Mouse (Mus musculus) embryonic fibroblast, embryonic 13.5 days (primary cell): ENCODE data around the gene Sema4a. TPM values are rescaled to one million over a fixed set of nuclear protein-coding genes. Genes with fewer than 3 reads are reported as not detected.

ENCODE experiments used
- H3K27ac ChIP-seq: 2 replicates; pipeline ENCODE4 v1.5.1; 2012; ENCODE audit warnings: low read length, control low read depth, inconsistent platforms; ENCODE audit not compliant: insufficient read depth
- H3K4me1 ChIP-seq: 2 replicates; pipeline ENCODE4 v1.6.1; 2011; ENCODE audit warnings: low read length; ENCODE audit not compliant: control insufficient read depth, insufficient read depth
- H3K4me3 ChIP-seq: 2 replicates; pipeline ENCODE4 v1.5.1; 2011; ENCODE audit warnings: mild to moderate bottlenecking, control low read depth, low read length; ENCODE audit not compliant: insufficient read depth
- CTCF ChIP-seq: IDR thresholded peaks from 2 replicates; pipeline ENCODE4 v1.5.1; 2011; ENCODE audit warnings: mild to moderate bottlenecking, control low read depth, low read length, moderate library complexity, borderline replicate concordance; ENCODE audit not compliant: insufficient read depth
- POLR2A ChIP-seq: IDR thresholded peaks from 2 replicates; pipeline ENCODE4 v1.6.1; 2011; ENCODE audit warnings: low read depth, mild to moderate bottlenecking, control low read depth, low read length, moderate library complexity
- polyA plus RNA-seq: library from polyadenylated mRNA; stranded (reverse); fragments of >200 nt; gene quantifications from 2 replicates; pipeline ENCODE4 v1.2.4, GENCODE M21; 2011; ENCODE audit warnings: low read depth; ENCODE audit not compliant: missing spikeins, insufficient read length

Gene Sema4a
- polyA plus RNA-seq, 1 experiment, result 0.25 TPM

- Histone ChIP-seq H3K4me3 (no peak overlapping the region), H3K4me1 (no peaks in the 10 kb centered on the region), H3K27ac (no peak overlapping the region)
- TF ChIP-seq CTCF, result no peak
- TF ChIP-seq POLR2A, result no peak
These were observed 4.0 kb downstream of the Sema4a start for GRCm38 (mm10) chr3:88456746-88457532.

GRCm38 (mm10) chr3:88456313-88456712 lies 4.7 kb downstream of the Sema4a start:
- TF ChIP-seq CTCF, result no peak
- no peak for TF ChIP-seq POLR2A
- no peak overlapping the region for H3K4me3 ChIP-seq
- no peak overlapping the region for H3K27ac ChIP-seq
- H3K4me1 ChIP-seq, result no peaks in the 10 kb centered on the region

DNA sequence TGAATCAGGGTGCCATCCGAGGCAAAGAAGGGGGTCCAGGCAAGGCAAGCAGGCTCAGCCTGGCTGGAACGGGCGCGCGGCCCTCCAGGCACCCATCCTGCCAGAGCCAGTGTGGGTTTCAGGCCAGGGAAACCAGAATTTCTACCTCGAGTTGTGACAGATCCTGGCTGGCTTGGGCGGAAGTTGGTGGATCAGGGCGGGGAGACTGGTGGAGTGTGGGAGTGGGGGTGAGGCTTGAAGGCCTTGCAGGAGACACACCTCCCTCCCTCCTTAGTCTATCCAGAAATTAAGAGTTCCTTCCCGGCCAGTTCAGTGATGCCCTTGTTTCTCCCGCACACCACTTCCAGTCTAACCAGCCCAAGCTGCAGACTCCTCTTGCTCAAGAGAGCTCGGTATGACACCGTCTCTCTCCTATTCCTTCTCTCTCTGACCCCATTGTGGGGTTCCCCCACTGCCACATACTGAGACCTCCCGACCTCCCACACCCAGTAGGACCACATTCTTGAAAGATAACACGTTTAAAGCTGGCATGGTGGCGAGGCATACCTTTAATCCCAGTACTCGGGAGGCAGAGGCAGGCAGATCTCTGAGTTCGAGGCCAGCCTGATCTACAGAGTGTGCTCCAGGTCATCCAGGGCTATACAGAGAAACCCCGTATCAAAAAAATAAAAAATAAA lies 5.3 kb downstream of the Sema4a start:
- Histone ChIP-seq H3K4me1 (no peaks in the 10 kb centered on the region), H3K27ac (no peak overlapping the region), H3K4me3 (no peak overlapping the region)
- TF ChIP-seq CTCF, result no peak
- TF ChIP-seq POLR2A, result no peak

GRCm38 (mm10) chr3:88454762-88455587 lies 6.0 kb downstream of the Sema4a start:
- TF ChIP-seq POLR2A (no peak), CTCF (no peak)
- H3K4me1 ChIP-seq, result no peaks in the 10 kb centered on the region
- H3K4me3 ChIP-seq, result no peak overlapping the region
- no peak overlapping the region for H3K27ac ChIP-seq

DNA sequence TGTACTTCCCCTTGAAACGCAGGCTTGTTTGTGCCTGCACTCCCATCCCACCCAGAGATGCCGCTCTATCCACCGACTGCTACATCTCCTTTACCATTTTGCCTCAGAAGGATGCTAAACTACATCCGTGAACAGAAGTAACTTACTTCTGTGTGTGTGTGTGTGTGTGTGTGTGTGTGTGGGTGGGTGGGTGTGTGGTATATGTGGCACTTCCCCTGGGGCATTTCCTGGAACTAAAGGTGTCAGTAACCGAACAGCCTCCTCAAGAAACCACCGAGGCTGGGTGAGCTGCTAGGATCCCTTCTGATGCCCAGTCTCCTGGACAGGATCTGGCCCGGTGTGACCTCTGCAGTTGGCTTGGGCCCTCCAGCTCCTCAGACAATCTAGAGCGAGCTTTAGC lies 7.0 kb downstream of the Sema4a start:
- TF ChIP-seq CTCF, result no peak
- no peak for TF ChIP-seq POLR2A
- no peak overlapping the region for H3K27ac ChIP-seq
- H3K4me1 ChIP-seq, result no peaks in the 10 kb centered on the region
- no peak overlapping the region for H3K4me3 ChIP-seq

- Histone ChIP-seq H3K4me3 (no peak overlapping the region), H3K27ac (no peak overlapping the region), H3K4me1 (no peaks in the 10 kb centered on the region)
- TF ChIP-seq CTCF, result no peak
- TF ChIP-seq POLR2A, result no peak
These were observed 7.6 kb downstream of the Sema4a start for GRCm38 (mm10) chr3:88453369-88453768.

GRCm38 (mm10) chr3:88452716-88453115 lies 8.3 kb downstream of the Sema4a start:
- no peak for TF ChIP-seq POLR2A
- TF ChIP-seq CTCF, result no peak
- no peaks in the 10 kb centered on the region for H3K4me1 ChIP-seq

GRCm38 (mm10) chr3:88452246-88452645 lies 8.7 kb downstream of the Sema4a start:
- H3K27ac ChIP-seq, result no peak overlapping the region
- H3K4me1 ChIP-seq, result no peaks in the 10 kb centered on the region
- TF ChIP-seq POLR2A (no peak), CTCF (no peak)
- no peak overlapping the region for H3K4me3 ChIP-seq

More at GRCm38 (mm10) chr3:88452716-88453115, 8.3 kb downstream of the Sema4a start:
- Histone ChIP-seq H3K4me3 (no peak overlapping the region), H3K27ac (no peak overlapping the region)

GRCm38 (mm10) chr3:88450379-88451131 lies 10.4 kb downstream of the Sema4a start:
- H3K27ac ChIP-seq, result no peak overlapping the region
- TF ChIP-seq POLR2A, result no peak

DNA sequence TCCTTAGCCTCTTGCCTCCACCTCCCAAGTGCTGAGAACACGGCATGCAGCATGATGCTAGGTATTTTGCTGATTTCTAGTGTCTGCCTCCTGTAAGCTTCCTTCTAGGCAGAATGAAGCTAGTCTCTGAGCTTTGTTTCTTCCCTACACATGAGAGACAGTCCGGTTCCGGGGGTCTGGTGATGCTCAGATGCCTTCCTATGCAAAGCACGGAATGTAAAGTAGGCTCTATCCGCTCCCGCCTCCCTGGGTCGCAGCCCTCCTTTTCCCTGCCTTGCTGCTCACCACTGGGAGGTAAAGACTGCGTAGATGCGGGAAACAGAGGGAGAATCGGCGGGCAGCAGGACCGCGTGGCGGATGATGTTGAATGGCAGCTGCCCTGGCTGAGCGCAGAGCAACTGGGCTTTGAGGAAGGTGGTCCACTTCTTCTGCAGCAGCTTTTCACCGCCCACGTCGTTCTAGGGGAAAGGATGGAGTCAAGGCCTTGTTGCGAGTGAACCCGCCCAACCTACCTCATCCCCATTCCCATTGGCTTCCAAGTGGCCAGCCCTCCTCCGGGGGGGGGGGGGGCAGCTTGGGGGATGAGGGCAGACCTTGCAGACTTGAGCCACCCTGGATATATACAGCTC lies 11.5 kb downstream of the Sema4a start:
- no peak for TF ChIP-seq POLR2A
- no peak for TF ChIP-seq CTCF
- Histone ChIP-seq H3K27ac (no peak overlapping the region), H3K4me1 (no peaks in the 10 kb centered on the region), H3K4me3 (no peak overlapping the region)

More at GRCm38 (mm10) chr3:88450379-88451131, 10.4 kb downstream of the Sema4a start:
- Histone ChIP-seq H3K4me3 (no peak overlapping the region), H3K4me1 (no peaks in the 10 kb centered on the region)
